Mouse (Mus musculus) lung, postnatal 10 days (tissue): Measurements from ENCODE around the gene Trub2.

ENCODE experiments used
- DNase-seq: peaks from one replicate; pipeline ENCODE4 v3.0.0; 2021

The Trub2 gene

GRCm38 (mm10) chr2:29723132-29723531 is 65.2 kb downstream of the Trub2 start:
- no peak for DNase-seq

GRCm38 (mm10) chr2:29718581-29718980 is 69.7 kb downstream of the Trub2 start:
- DNase-seq, result no peak

- peak; percentile 85 for DNase-seq
These were observed 71.6 kb downstream of the Trub2 start for GRCm38 (mm10) chr2:29716691-29717090.

GRCm38 (mm10) chr2:29716143-29716542 is 72.2 kb downstream of the Trub2 start:
- no peak for DNase-seq

GRCm38 (mm10) chr2:29714127-29714526 is 74.2 kb downstream of the Trub2 start:
- DNase-seq, result no peak

- DNase-seq, result no peak
These were observed 74.8 kb downstream of the Trub2 start for GRCm38 (mm10) chr2:29713501-29713900.

- DNase-seq, result no peak
These were observed 76.4 kb downstream of the Trub2 start for GRCm38 (mm10) chr2:29711877-29712276.
